Mouse (Mus musculus): ENCODE data around the gene Cuedc1. TPM values are rescaled to one million over a fixed set of nuclear protein-coding genes. Genes with fewer than 3 reads are reported as not detected.
A peak's percentile ranks its signal among the peaks of the same experiment; 100 is the strongest.

The Cuedc1 gene
- polyA plus RNA-seq (2014; fragmentation: Nextera tagmentation; extraction: Ambion mirVana), result 29.6 and 31.1 TPM in 2 replicates

DNA sequence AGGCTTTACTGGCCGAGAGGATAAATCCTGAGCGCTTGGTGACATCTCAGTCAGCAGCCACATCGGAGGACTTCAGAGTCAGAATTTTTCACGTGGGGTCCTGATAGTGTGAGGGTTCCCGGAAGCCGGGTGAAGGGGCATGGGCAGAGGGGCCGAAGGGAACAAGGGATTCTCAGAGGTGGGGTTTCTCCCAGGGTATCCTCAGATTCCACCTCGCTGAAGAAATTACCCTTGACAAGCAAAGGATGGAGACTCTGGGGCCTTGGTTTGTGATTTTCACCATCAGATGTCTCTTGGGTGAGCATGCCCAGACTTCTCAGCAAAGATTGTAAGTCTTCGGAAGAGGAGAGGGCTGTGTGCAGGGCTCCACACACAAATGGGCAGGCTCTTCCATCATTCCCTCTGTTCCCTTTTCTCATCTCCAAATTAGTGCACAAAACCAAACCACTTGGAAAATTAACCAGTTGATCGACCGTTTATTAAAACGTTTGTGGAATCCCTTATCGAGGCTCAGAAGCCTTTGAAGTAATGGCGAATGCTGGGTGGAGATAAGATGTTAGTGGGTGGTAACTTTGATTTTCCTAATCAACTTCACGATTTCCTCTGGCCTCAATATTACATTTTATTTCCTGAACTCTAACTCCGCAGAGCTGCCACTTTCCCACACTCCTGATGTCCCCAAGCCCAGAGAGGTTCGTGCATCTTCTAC lies at the start of gene Cuedc1:
Gene Cuedc1 (plus strand): TSS at position 38 of the 709 bp plus-strand sequence.
- Histone ChIP-seq H3K4me3 (replicated peaks; ENCODE audit: low read depth, low read length) (peak within 1 kb of the TSS; percentile 84), H3K27ac (replicated peaks; ENCODE audit: low read depth, low read length) (peak within 1 kb of the TSS; percentile 86), H3K9me3 (ENCODE audit: control insufficient read depth, low read length) (no peaks in the 10 kb centered on the region), H3K36me3 (ENCODE audit: control insufficient read depth, insufficient read depth, low read length) (no peaks in the 10 kb centered on the region), H3K4me1 (ENCODE audit: control insufficient read depth, insufficient read depth, low read length) (peaks cover 26% of the 10 kb centered on the region), H3K27me3 (ENCODE audit: control insufficient read depth, insufficient read depth, low read length) (peaks cover 4% of the 10 kb centered on the region; the same call in 1 of the 2 replicates), H3K9ac (replicated peaks; ENCODE audit: low read length) (peak within 1 kb of the TSS; percentile 97), H3K4me2 (ENCODE audit: low read length) (peak within 1 kb of the TSS; percentile 79)
- 18% methylated on average over 17 of the region's 17 CpGs for WGBS
- no peak for DNase-seq
- no peak for ATAC-seq (ENCODE audit: low FRiP score, low TSS enrichment)

- peaks cover 36% of the 10 kb centered on the region for H3K36me3 ChIP-seq (ENCODE audit: control insufficient read depth, insufficient read depth, low read length)
- H3K27ac ChIP-seq (replicated peaks; ENCODE audit: low read depth, low read length), result no peak overlapping the region
- H3K4me1 ChIP-seq (ENCODE audit: control insufficient read depth, insufficient read depth, low read length), result peaks cover 42% of the 10 kb centered on the region
- H3K9me3 ChIP-seq (ENCODE audit: control insufficient read depth, low read length), result no peaks in the 10 kb centered on the region
- DNase-seq, result no peak
- 15% methylated on average over 26 of the region's 26 CpGs for WGBS
- H3K4me2 ChIP-seq (ENCODE audit: low read length), result peak overlapping the region; percentile 74
- peak overlapping the region; percentile 96 for H3K9ac ChIP-seq (replicated peaks; ENCODE audit: low read length)
- no peak for ATAC-seq (ENCODE audit: low FRiP score, low TSS enrichment)
- H3K4me3 ChIP-seq (replicated peaks; ENCODE audit: low read depth, low read length), result peak overlapping the region; percentile 98
- no peaks in the 10 kb centered on the region for H3K27me3 ChIP-seq (ENCODE audit: control insufficient read depth, insufficient read depth, low read length)
Measured at GRCm38 (mm10) chr11:88048961-88049670, 48.7 kb upstream of the Cuedc1 start.

DNA sequence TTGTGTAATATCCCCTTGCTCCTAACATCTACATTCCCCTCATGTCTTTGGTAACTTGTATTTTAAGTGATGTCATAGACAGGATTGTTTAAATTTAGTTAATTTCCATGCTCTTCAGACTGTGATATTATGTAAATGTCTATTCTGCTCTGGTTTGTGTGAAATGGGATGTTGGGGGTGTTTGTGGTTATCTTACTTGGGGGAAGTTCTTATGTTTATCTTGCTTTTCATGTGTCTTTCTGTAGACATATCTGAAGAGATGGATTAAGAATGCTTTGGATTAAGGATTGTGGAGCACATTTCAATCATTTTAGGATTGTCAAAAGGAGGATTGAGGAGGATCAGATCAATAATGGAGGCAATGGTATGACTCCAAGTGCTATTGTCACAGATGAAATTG lies 48.1 kb upstream of the Cuedc1 start:
- ATAC-seq (ENCODE audit: low FRiP score, low TSS enrichment), result no peak
- DNase-seq, result no peak
- peaks cover 36% of the 10 kb centered on the region for H3K36me3 ChIP-seq (ENCODE audit: control insufficient read depth, insufficient read depth, low read length)
- no peaks in the 10 kb centered on the region for H3K27me3 ChIP-seq (ENCODE audit: control insufficient read depth, insufficient read depth, low read length)
- peaks cover 42% of the 10 kb centered on the region for H3K4me1 ChIP-seq (ENCODE audit: control insufficient read depth, insufficient read depth, low read length)
- peak overlapping the region; percentile 74 for H3K4me2 ChIP-seq (ENCODE audit: low read length)
- H3K9me3 ChIP-seq (ENCODE audit: control insufficient read depth, low read length), result no peaks in the 10 kb centered on the region
- H3K4me3 ChIP-seq (replicated peaks; ENCODE audit: low read depth, low read length), result peak overlapping the region; percentile 98
- H3K27ac ChIP-seq (replicated peaks; ENCODE audit: low read depth, low read length), result no peak overlapping the region
- H3K9ac ChIP-seq (replicated peaks; ENCODE audit: low read length), result peak overlapping the region; percentile 96

- H3K9ac ChIP-seq (replicated peaks; ENCODE audit: low read length), result no peak overlapping the region
- H3K27me3 ChIP-seq (ENCODE audit: control insufficient read depth, insufficient read depth, low read length), result no peaks in the 10 kb centered on the region
- H3K4me3 ChIP-seq (replicated peaks; ENCODE audit: low read depth, low read length), result no peak overlapping the region
- no peak overlapping the region for H3K27ac ChIP-seq (replicated peaks; ENCODE audit: low read depth, low read length)
- H3K36me3 ChIP-seq (ENCODE audit: control insufficient read depth, insufficient read depth, low read length), result peaks cover 36% of the 10 kb centered on the region
- no peaks in the 10 kb centered on the region for H3K9me3 ChIP-seq (ENCODE audit: control insufficient read depth, low read length)
- no peak overlapping the region for H3K4me2 ChIP-seq (ENCODE audit: low read length)
- DNase-seq (no peak), ATAC-seq (ENCODE audit: low FRiP score, low TSS enrichment) (no peak)
- 76% methylated on average over 4 of the region's 4 CpGs for WGBS
- peaks cover 32% of the 10 kb centered on the region for H3K4me1 ChIP-seq (ENCODE audit: control insufficient read depth, insufficient read depth, low read length)
Measured at GRCm38 (mm10) chr11:88052638-88053037, 45.2 kb upstream of the Cuedc1 start.

- no peak overlapping the region for H3K4me3 ChIP-seq (replicated peaks; ENCODE audit: low read depth, low read length)
- H3K9ac ChIP-seq (replicated peaks; ENCODE audit: low read length), result no peak overlapping the region
- peaks cover 35% of the 10 kb centered on the region for H3K36me3 ChIP-seq (ENCODE audit: control insufficient read depth, insufficient read depth, low read length)
- no peaks in the 10 kb centered on the region for H3K9me3 ChIP-seq (ENCODE audit: control insufficient read depth, low read length)
- no peaks in the 10 kb centered on the region for H3K27me3 ChIP-seq (ENCODE audit: control insufficient read depth, insufficient read depth, low read length)
- H3K4me1 ChIP-seq (ENCODE audit: control insufficient read depth, insufficient read depth, low read length), result peaks cover 31% of the 10 kb centered on the region
- 60% methylated on average over 3 of the region's 3 CpGs for WGBS
- no peak overlapping the region for H3K27ac ChIP-seq (replicated peaks; ENCODE audit: low read depth, low read length)
- DNase-seq (no peak), ATAC-seq (ENCODE audit: low FRiP score, low TSS enrichment) (no peak)
- H3K4me2 ChIP-seq (ENCODE audit: low read length), result no peak overlapping the region
Measured at GRCm38 (mm10) chr11:88053821-88054220, 44.0 kb upstream of the Cuedc1 start.

GRCm38 (mm10) chr11:88054589-88054988 lies 43.3 kb upstream of the Cuedc1 start:
- Histone ChIP-seq H3K4me1 (ENCODE audit: control insufficient read depth, insufficient read depth, low read length) (peaks cover 23% of the 10 kb centered on the region), H3K9ac (replicated peaks; ENCODE audit: low read length) (no peak overlapping the region), H3K4me2 (ENCODE audit: low read length) (no peak overlapping the region), H3K4me3 (replicated peaks; ENCODE audit: low read depth, low read length) (no peak overlapping the region), H3K36me3 (ENCODE audit: control insufficient read depth, insufficient read depth, low read length) (peaks cover 27% of the 10 kb centered on the region), H3K27me3 (ENCODE audit: control insufficient read depth, insufficient read depth, low read length) (no peaks in the 10 kb centered on the region), H3K27ac (replicated peaks; ENCODE audit: low read depth, low read length) (no peak overlapping the region), H3K9me3 (ENCODE audit: control insufficient read depth, low read length) (no peaks in the 10 kb centered on the region)
- DNase-seq (peak; percentile 81), ATAC-seq (ENCODE audit: low FRiP score, low TSS enrichment) (no peak)
- 91% methylated on average over 1 of the region's 1 CpGs for WGBS

GRCm38 (mm10) chr11:88055777-88056176 lies 42.1 kb upstream of the Cuedc1 start:
- ATAC-seq (ENCODE audit: low FRiP score, low TSS enrichment) (no peak), DNase-seq (no peak)
- peaks cover 16% of the 10 kb centered on the region for H3K36me3 ChIP-seq (ENCODE audit: control insufficient read depth, insufficient read depth, low read length)
- H3K27ac ChIP-seq (replicated peaks; ENCODE audit: low read depth, low read length), result no peak overlapping the region
- H3K4me3 ChIP-seq (replicated peaks; ENCODE audit: low read depth, low read length), result no peak overlapping the region
- no peak overlapping the region for H3K4me2 ChIP-seq (ENCODE audit: low read length)
- H3K4me1 ChIP-seq (ENCODE audit: control insufficient read depth, insufficient read depth, low read length), result 0 out of 2 replicates have a peak, but pooled peaks cover 11% of the 10 kb centered on the region
- no peak overlapping the region for H3K9ac ChIP-seq (replicated peaks; ENCODE audit: low read length)
- 82% methylated on average over 2 of the region's 2 CpGs for WGBS
- no peaks in the 10 kb centered on the region for H3K27me3 ChIP-seq (ENCODE audit: control insufficient read depth, insufficient read depth, low read length)
- H3K9me3 ChIP-seq (ENCODE audit: control insufficient read depth, low read length), result no peaks in the 10 kb centered on the region

DNA sequence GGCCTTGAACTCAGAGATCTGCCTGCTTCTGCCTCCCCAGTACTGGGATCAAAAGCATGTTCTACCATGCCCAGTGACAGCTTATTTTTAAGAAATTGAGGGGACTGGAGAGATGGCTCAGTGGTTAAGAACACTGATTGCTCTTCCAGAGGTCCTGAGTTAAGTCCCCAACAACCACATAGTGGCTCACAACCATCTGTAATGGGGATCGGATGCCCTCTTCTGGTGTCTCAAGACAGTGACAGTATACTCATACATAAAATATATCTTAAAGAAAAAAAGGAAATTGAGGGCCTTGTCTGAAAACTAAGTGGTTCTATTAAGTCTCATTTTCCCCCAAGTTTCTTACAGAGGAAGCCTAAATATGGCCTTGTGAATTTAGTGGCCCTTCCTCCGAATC lies 40.1 kb upstream of the Cuedc1 start:
- 88% methylated on average over 2 of the region's 2 CpGs for WGBS
- no peaks in the 10 kb centered on the region for H3K9me3 ChIP-seq (ENCODE audit: control insufficient read depth, low read length)
- H3K27ac ChIP-seq (replicated peaks; ENCODE audit: low read depth, low read length), result no peak overlapping the region
- no peak overlapping the region for H3K4me2 ChIP-seq (ENCODE audit: low read length)
- 0 out of 2 replicates have a peak, but pooled peaks cover 2% of the 10 kb centered on the region for H3K4me1 ChIP-seq (ENCODE audit: control insufficient read depth, insufficient read depth, low read length)
- peaks cover 2% of the 10 kb centered on the region; the same call in 1 of the 2 replicates for H3K36me3 ChIP-seq (ENCODE audit: control insufficient read depth, insufficient read depth, low read length)
- no peak overlapping the region for H3K4me3 ChIP-seq (replicated peaks; ENCODE audit: low read depth, low read length)
- no peak for DNase-seq
- ATAC-seq (ENCODE audit: low FRiP score, low TSS enrichment), result no peak
- no peaks in the 10 kb centered on the region for H3K27me3 ChIP-seq (ENCODE audit: control insufficient read depth, insufficient read depth, low read length)
- H3K9ac ChIP-seq (replicated peaks; ENCODE audit: low read length), result no peak overlapping the region
